Mouse (Mus musculus): Measurements from ENCODE around the gene Lrrc4b.

Gene Lrrc4b

GRCm38 (mm10) chr7:44464511-44464910, 35.7 kb downstream of the Lrrc4b start:
- no peak for DNase-seq (ENCODE audit: inconsistent ontology term)

GRCm38 (mm10) chr7:44465111-44465510, 36.3 kb downstream of the Lrrc4b start, which contains the start of gene Aspdh:
Gene Aspdh (plus strand): TSS chr7:44465391.
- no peak for DNase-seq (ENCODE audit: inconsistent ontology term)

- no peak for DNase-seq (ENCODE audit: inconsistent ontology term)
Observed at GRCm38 (mm10) chr7:44466006-44466887, 37.4 kb downstream of the Lrrc4b start.

- no peak for DNase-seq (ENCODE audit: inconsistent ontology term)
Observed at GRCm38 (mm10) chr7:44466888-44467311, 38.1 kb downstream of the Lrrc4b start.

GRCm38 (mm10) chr7:44467811-44468411, 39.1 kb downstream of the Lrrc4b start, which contains the start of gene Josd2:
Gene Josd2 (plus strand): TSS chr7:44467980.
- DNase-seq (ENCODE audit: inconsistent ontology term) = peak; percentile 96

- DNase-seq (ENCODE audit: inconsistent ontology term) = no peak
Observed at GRCm38 (mm10) chr7:44468644-44469285, 39.9 kb downstream of the Lrrc4b start.

- no peak for DNase-seq (ENCODE audit: inconsistent ontology term)
Observed at GRCm38 (mm10) chr7:44469677-44470675, 41.2 kb downstream of the Lrrc4b start.

GRCm38 (mm10) chr7:44470696-44471612, 42.1 kb downstream of the Lrrc4b start:
- no peak for DNase-seq (ENCODE audit: inconsistent ontology term)

- peak; percentile 41 for DNase-seq (ENCODE audit: inconsistent ontology term)
Observed at GRCm38 (mm10) chr7:44471880-44472557, 43.2 kb downstream of the Lrrc4b start.

- no peak for DNase-seq (ENCODE audit: inconsistent ontology term)
Observed at GRCm38 (mm10) chr7:44472558-44472885, 43.7 kb downstream of the Lrrc4b start.

- no peak for DNase-seq (ENCODE audit: inconsistent ontology term)
Observed at GRCm38 (mm10) chr7:44472961-44473646, 44.3 kb downstream of the Lrrc4b start.

- peak; percentile 90 for DNase-seq (ENCODE audit: inconsistent ontology term)
Observed at GRCm38 (mm10) chr7:44474419-44474818, 45.6 kb downstream of the Lrrc4b start.

- peak; percentile 26 for DNase-seq (ENCODE audit: inconsistent ontology term)
Observed at GRCm38 (mm10) chr7:44475046-44475614, 46.3 kb downstream of the Lrrc4b start.

- no peak for DNase-seq (ENCODE audit: inconsistent ontology term)
Observed at GRCm38 (mm10) chr7:44482836-44483435, 54.1 kb downstream of the Lrrc4b start.

- DNase-seq (ENCODE audit: inconsistent ontology term) = no peak
Observed at GRCm38 (mm10) chr7:44484109-44484508, 55.3 kb downstream of the Lrrc4b start.

- peak; percentile 59 for DNase-seq (ENCODE audit: inconsistent ontology term)
Observed at GRCm38 (mm10) chr7:44484841-44485571, 56.2 kb downstream of the Lrrc4b start.

- no peak for DNase-seq (ENCODE audit: inconsistent ontology term)
Observed at GRCm38 (mm10) chr7:44485572-44486195, 56.9 kb downstream of the Lrrc4b start.

Measured in Muller cell, postnatal 12 days (primary cell).